Mouse (Mus musculus) c-Kit-positive CD71-positive TER-119-positive erythroid progenitor cells, embryonic 14.5 days (primary cell): ENCODE data around the gene Ankmy1.
A peak's percentile ranks its signal among the peaks of the same experiment; 100 is the strongest.

Source experiments
- DNase-seq: peaks from one replicate; pipeline ENCODE4 v3.0.0-alpha.2; 2013; ENCODE audit warnings: low spot score

The Ankmy1 gene

DNA sequence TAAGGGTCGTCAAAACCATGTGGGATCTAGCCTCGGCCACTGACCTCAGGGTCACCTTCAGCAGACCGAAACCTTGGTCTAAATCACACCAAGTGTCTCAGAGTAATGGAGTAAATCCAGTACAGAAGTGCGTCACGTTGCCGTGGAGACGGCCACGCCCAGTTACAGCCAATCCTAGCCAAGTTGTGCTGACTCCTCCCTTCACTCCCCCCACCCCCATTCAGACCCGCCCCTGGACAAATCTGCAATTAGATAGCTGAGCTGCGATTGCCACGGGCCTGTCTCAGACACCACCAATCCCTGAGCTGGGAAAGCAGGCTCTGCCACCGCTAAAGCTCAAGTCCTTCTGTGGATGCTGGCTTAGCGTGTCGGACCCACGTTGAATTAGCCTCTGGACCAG lies at the start of gene Ankmy1:
Gene Ankmy1 (minus strand): TSS at position 121 of the 400 bp plus-strand sequence.
- no peak for DNase-seq

DNA sequence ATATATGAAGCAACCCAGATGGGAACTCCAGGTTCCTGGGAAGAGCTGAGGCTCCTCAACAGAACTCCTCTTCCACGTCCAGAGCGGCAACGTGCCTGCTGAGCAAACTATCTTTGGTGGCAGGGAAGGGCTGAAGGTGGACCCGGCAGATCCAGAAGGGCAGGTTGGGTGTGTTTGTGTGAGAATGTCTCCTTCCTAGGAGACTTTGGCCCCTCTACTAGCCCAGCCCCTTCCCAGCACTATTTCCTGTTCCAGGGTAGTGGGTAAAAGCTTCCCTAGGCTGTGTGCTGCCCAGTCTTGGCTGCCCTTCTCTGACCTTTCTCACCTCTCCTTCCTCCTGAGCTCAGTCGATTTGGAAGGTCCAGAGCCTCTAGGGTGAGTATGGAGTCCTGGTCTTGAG lies 47.9 kb upstream of the Ankmy1 start, which contains the start of gene Gpr35:
Gene Gpr35 (plus strand): TSS at position 259 of the 400 bp plus-strand sequence.
- no peak for DNase-seq

DNA sequence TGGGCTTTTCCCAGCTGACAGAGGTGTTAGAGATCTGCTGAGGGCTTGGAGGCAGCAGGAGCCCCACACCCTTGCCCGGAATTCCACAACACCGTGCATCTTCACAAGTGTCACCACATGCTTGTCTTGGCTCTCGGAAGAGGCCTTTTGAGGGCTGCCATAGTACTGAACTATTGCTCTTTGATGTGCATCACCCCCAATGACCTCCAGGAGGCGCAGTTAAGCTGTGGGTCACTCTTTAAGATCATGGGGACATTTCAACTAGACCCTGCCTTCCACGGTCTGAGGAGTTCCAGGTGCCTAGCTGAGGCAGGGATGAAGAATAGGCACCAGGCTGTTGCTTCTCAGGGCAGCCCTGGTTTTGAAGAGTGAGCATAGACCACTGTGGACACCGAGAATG lies 46.7 kb upstream of the Ankmy1 start:
- peak; percentile 28 for DNase-seq

DNA sequence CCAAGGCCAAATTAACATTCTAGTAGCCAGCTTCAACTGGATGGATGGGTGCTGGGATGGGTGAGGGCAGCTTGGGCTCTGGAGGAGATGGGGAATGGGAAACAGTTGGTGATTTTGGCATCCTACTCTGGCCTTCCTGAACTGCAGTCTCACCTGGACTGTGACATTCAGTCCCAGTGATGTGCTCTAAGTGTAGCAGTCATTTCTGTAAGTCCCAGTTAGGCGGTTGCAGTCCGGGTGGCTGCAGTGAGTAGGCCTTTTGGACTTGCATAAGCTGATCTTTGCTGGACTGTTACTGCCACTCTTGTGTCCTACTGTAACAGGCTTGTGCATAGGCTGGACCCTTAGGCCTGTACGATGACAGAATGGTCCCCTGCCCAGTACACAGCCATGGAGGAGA lies 45.3 kb upstream of the Ankmy1 start:
- no peak for DNase-seq

DNA sequence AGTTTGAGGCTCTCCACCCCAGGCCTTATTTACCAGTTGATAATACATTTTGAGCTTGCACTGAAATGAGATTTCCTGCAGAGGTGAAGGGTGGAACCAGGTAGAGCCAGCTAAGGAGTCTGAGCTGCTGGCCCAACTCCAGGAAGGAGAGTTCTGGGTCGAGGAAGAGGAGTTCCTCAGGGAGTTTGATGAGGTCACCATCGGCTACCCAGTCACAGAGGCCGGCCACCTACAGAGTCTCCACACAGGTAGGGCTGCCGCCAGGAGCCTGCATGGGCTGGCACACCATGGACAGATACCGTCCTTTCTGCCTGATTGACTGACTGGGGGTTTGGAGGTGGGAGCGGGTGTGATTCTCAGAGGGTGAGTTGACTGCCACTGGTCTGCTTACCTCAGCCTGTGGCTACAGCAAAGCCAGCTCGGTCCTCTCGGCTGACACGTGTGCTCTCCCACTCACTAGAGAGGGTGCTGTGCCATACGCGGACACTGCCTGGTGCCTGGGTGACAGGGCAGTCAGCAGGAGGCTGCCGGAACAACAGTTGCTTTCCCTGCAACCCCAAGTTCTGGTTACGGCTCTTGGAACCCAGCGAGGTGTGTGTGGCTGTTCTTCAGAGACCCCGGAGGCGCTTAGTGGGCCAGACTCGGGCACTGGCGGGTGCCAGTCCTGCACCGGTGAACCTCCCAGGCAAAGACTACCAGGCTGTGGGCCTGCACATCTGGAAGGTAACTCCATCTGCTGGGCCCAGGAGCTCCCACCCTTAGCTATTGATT lies 40.7 kb upstream of the Ankmy1 start:
- DNase-seq, result no peak

DNA sequence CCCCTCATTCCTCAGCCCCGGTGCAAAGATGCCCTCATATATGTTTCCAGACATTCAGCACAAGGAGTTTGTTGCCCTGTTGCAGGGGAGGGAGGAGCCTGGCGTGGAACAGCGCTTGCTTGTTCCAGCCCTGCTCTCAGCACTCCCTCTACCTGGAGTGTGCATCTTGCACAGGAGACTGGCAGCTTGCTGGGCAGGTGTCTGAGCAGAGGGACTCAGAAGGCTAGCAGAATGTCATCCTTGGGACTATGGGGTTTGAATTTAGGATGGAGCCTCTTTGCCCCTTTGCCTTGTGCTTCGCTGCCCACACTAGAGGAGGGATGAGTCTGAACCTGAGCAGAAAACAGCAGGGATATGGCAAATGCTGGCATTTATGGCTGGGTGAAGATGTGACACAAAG lies 37.0 kb upstream of the Ankmy1 start:
- no peak for DNase-seq

DNA sequence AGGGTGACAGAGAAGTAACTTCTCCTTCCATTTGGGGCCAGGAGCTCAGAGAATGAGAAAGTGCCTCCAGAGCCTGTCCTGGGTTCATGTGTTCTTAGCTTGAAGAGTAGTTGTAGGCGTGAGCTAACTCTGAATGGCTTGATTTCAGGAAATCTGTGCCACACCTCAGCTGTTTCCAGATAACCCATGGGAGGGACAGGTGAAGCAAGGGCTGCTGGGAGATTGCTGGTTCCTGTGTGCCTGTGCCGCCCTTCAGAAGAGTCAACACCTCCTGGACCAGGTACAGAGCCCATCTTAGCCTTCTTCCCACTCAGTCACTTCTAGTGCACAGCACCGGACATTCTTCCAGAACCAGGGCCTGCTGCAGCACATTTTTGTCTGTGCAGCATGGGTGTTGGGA lies 35.1 kb upstream of the Ankmy1 start:
- no peak for DNase-seq

DNA sequence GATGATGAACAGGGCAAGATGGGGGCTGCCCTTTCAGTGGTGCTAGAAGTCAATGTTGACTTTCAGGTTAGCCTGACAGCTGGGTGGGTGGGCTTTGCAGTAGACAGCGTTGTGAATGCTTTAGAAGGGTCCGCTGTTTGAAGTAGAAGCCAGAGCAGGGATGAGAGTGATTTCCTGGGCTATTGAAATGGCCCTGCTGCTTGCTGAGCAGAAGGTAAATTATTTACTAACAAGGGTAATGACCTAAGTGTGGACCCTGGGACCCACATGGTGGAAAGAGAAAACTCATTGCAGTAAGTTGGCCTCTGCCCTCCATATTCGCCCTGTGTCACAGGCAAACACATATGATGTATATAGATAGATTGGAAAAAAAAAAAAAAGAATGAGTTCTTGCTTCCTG lies 33.8 kb upstream of the Ankmy1 start:
- no peak for DNase-seq

DNA sequence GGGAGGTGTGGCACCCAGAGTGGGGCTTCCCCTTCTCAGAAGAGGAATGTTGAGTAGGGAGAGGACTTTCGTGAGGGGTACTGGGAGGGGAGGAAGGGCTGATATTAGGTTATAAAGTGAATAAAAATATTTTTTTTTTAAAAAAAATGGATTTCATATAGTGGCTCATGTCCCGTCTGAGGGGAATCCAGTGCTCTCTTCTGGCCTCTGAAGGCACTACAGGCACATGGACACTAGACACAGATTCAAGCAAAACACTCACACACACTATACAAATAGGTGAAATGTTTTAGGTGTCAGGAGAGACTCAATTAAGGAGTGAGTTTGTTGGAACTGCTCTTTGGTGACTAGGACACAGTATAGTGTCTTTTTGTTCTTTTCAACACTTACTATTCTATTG lies 33.3 kb upstream of the Ankmy1 start:
- DNase-seq, result no peak

DNA sequence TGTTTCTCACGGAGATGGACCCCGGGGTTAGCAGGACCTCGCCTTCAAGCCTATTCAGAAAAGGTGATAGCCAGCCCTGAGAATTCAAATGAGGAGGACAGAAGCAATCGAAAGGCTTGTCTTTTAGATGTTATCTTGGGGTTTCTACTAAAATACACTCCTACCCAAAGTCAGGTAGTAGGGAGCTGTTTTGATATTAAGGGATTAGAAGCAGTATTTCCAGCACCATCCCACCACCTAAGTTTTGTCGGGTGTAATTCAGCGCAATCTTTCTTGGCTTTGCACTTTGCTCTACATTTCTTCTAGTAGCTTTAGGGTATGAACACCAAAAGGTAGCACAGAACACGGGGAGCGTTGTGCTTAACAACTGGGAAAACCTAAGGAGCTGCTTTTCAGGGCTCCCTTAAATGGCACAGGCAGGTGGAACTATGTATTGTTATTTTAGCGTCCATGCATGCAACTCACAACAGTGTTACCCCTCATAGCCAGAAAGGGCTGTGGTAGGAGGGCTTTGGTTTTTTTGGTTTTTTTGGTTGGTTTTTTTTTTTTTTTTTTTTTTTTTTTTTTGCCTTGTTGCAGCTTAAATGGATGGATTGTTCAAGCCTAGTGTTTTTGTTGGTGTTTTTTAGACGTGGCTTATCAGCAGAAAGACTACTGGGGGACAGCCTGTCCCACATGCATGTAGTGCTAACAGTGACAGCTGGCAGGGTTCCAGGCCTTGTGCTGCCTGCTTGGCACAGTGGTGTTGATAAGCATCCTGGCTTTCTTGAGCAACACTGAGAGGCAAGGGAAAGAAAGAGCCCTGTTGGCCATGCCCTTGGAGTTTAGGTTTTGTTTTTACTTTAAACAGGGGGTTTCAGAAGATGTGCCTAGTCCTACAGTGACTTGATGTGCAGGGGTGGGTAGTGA lies 32.6 kb upstream of the Ankmy1 start:
- DNase-seq, result peak; percentile 60

DNA sequence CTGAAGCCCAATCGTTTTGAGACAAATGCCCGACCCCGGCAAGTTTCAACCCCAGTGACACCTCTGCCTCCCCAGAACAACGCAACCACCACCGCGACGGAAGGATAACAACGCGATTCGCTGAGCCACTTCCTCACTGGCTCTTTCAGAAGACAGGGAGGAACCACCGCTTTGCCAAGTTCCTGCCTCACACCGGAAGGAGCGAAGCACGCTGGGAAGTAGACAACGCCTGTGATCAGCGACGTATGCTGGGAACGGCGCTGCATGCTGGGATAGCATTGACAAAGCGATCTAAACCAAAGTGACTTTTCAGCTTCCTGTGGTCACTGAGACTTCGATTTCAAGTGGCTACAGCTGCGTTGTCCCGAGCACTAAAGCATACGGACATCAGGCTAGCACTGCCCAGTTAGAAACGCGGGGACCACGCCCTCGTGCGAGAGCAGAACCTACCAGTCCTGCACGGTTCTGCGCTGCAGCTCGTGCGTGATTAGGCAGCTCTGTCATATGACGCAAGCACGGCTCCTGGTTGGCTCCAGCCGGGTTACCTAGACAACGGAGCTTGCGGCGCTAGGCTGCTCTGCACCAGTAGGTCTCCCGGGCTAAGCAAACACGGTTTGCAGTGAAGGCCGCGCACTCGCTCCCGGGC lies 31.6 kb upstream of the Ankmy1 start, which contains the start of gene Capn10:
Gene Capn10 (plus strand): TSS at position 195 of the 646 bp plus-strand sequence.
- DNase-seq, result peak; percentile 92

DNA sequence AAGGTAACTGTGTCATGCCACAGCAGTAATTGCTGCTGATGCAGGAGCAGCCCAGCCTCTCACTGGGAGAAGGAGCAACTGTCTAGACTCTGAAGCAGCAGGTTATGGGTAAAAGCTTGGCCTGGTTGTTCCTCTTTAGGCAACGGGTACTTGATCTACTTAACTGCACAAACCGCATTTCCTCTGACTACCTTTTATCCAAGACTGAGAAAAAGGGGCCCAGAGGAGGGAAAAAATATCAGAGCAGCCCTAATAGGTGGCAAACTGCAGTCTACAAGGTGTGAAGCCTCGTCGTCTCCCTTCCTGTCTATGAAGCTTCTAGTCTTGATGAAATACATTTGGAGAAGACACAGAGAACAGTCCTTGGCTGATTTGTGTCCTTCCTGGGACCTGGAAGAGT lies 30.9 kb upstream of the Ankmy1 start:
- no peak for DNase-seq

DNA sequence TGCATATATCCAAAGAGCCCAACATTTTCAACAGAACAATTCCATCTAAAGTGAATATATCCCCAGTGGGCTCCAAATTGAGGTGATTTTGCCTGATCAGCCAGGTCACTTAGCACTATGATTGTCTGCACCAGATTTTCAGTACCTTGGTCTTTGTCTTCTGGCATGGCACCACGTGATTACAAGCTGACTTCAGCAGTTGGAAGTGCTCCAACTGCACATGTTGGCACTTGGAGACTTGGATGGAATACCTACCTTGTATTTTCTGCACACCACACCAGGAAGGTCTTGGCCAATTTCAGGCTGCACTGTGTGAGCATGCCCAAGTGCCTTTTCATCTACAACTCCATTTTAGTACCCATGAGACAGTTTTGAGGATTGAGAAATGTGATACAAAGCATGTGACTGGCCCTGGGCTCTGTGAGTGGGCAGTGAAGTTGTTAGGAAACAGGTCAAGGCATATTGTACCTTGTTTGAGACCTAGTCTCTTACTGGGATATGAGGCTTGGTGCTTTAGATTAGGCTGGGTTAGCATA lies 27.5 kb upstream of the Ankmy1 start:
- no peak for DNase-seq

DNA sequence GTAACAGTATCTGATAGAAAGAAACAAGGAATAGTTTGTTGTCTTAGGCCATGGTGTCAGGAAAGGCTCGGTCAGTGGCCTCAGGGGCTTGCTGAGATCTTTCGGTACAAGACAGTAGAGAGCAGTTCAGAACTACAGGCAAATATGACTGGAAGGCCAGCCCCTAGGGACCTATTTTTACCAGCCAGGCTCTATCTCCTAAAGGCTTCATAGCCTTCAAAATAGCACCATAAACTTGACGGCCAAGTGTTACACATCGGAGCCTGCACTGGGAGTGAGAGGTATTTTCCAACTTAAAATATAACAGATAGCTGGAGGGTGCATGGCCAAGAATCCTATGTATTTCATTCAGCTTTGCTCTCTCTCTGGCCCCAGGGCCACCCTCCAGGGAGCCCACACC lies 18.8 kb upstream of the Ankmy1 start:
- no peak for DNase-seq

DNA sequence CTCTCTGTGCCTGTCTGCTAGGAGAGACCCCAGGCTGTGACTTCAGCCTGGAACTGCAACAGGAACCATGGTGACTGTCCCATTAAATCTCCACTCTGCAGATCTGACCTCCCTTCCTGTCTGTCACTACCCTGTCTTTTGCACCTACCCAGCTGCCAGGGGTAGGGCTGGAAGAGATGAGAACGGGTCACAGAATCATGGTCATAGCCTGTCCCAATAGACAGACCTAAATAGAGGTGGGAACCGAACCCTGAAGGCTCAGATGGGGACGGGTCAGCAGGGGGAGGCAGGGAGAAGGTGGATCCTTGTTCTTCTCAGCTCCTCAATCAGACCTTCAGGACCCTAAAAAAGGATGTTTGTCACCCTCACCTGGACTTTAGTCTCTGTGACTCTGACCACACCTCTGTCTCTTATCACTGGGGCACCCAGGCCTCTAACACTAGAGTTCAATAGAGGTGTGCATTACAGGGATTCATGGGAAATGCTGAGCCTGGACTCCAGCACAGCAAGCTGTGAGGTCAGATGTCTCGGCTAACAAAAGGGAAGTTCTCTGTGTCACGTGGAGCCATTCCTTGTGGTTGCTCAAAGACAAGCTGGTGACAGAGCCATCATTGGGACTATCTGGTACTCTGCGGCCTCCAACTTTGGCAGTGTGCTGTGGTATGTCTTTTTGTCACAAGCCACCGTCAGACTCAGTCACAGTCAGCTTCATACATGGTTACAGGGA lies 17.9 kb upstream of the Ankmy1 start:
- no peak for DNase-seq

DNA sequence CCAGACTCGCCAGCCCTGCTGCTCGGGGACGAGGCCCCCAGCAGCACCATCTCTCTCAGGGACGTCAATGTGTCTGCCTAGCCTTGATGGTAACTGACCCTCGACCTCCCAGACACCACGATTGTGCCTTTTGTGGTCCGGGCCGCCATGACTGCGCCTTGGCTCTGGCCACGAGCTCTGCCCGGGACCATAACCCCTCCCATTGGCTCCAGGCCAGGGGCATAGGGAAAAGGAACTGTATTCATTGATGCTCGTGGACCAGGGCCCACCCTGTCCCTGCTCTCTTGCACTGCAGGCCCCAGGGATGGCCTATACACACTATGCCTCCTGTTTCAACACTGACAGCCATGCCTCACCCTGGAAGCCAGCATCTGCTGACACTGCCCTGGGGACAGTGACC lies 17.1 kb upstream of the Ankmy1 start:
- no peak for DNase-seq

DNA sequence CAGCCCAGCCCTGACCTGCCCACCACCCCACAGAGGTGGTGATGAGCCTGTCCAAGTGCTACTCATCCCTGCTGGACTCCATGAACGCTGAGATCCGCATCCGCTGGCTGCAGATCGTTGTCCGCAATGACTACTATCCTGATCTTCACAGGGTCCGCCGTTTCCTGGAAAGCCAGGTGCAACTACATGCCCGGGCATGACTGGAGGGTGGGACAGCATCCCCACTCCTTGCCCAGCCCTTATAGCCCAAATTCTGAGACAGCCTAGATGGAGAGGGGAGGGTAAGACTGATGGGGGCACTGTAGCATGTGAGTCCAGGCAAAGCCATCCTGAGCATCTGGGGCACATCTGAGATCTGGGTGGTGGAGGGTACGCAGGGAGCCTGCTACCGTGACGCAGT lies 16.4 kb upstream of the Ankmy1 start:
- DNase-seq, result no peak

DNA sequence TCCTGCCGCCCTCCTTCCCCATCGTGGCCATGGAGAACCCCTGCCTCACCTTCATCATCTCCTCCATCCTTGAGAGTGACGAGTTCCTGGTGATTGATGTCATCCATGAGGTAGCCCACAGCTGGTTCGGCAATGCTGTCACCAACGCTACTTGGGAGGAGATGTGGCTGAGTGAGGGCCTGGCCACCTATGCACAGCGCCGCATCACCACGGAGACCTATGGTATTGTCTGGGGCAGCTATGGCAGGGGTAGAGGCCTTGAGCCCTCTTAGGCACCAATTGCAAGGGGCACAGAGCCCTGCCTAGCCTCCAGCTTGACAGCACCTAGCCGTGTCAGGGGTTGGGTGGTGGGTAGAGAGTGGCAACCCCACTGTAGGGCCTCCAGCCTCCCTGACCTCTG lies 14.0 kb upstream of the Ankmy1 start:
- DNase-seq, result no peak

DNA sequence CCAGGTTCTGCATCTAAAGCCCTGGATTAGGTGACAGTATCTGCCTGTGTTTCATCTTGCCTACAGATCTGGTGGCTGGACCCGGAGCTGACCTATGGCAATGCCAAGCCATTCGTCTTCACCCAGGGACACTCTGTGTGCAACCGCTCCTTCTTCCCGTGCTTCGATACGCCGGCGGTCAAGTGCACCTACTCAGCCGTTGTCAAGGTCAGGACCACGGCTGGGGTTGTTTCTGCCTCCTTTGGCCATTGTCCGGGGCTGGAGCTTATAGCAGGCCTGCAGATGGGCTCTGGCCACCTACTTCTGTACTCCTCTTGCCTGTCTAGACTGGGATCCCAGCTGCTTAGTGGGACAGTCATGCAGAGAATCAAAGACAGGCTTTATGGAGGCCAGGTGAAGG lies 12.3 kb upstream of the Ankmy1 start:
- no peak for DNase-seq

DNA sequence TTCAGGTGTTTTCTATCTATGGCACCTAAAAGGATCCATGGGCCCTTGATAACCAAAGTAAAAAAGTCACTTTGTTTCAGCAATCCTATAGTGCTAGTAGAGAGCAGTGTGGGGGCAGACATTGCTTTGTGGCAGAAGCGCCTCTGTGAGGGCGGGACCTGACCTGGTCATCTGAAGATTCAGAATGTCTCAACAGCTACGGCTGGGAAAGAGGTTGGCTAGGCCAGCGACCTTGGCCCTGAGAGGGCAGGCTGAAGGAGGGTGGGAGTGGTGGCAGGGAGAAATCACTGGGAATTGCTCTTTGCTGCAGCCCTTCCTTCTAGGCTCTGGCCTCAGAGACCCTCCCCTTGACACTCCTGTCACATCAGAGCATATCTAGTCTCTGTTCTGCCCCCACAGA lies 11.5 kb upstream of the Ankmy1 start:
- no peak for DNase-seq

DNA sequence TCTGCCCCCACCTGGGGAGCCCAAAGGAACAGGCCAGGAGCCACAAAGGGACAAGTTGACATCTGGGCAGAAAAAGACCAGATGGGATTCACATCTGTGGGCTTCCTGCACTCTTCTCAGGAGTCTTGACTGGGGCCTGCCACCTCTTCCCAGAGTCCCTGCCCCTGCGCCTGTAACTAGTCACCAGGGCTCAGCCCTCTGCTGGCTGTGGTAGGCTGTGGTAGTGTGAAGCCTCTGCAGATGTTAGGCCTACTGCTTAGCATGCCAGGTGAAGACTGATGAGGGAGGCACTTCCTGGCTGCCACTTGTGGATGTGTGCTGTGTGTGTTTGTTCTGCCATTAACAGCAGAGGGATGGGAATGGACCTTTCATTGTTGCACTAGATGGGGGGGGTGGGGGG lies 9.6 kb upstream of the Ankmy1 start:
- no peak for DNase-seq

DNA sequence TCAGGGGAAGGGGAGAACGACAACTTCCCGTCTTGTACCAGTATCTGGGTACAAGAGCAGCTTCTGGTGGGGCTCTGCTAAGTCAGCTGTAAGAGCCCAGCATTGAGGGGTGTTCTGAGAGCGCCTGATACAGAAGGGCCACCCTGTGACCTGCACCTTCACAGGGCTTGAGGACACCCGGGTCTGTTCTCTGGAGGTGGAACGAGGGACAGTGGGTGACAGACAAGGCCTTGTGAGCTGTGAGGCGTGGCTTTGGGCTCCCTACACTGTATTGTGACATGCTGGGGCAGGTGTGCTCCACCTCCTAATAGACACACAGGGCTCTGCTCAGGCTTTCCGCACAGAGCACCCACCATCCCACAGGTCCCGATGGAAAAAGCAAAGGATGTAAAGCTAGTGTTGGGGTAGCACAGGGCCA lies 9.0 kb upstream of the Ankmy1 start:
- DNase-seq, result no peak
